Mouse (Mus musculus) limb, embryonic 11.5 days (tissue): Measurements from ENCODE around the gene Slc28a2. TPM values are rescaled to one million over a fixed set of nuclear protein-coding genes. Genes with fewer than 3 reads are reported as not detected.
"Not testable (repeated sequence)": the region's sequence is repeated elsewhere in the genome, so short reads cannot be mapped to it uniquely, and the experiment has no call there.

Experiments used
- ATAC-seq: fragments of 200-750 bp; cut with Nextera tagmentation; 2 replicates; pipeline ENCODE4 v1.8.0; 2017; ENCODE audit warnings: low read depth; ENCODE audit not compliant: insufficient number of reproducible peaks, low FRiP score, low TSS enrichment
- DNase-seq: peaks from one replicate; pipeline ENCODE4 v3.0.0-alpha.2; 2015; ENCODE audit warnings: low spot score
- H3K27ac ChIP-seq: fragments of 300-500 bp; sonication (generic); replicated peaks from 2 replicates; pipeline ENCODE4 v1.5.1; 2014; ENCODE audit warnings: low read depth, mild to moderate bottlenecking, low read length
- H3K27me3 ChIP-seq: fragments of 300-500 bp; sonication (generic); 2 replicates; pipeline ENCODE4 v1.6.1; 2014; ENCODE audit warnings: mild to moderate bottlenecking, low read length, mixed read lengths; ENCODE audit not compliant: control insufficient read depth, insufficient read depth
- H3K36me3 ChIP-seq: fragments of 300-500 bp; sonication (generic); 2 replicates; pipeline ENCODE4 v1.6.1; 2014; ENCODE audit warnings: mild to moderate bottlenecking, low read length, moderate library complexity, mixed read lengths; ENCODE audit not compliant: control insufficient read depth, insufficient read depth
- H3K4me1 ChIP-seq: fragments of 300-500 bp; sonication (generic); 2 replicates; pipeline ENCODE4 v1.6.1; 2014; ENCODE audit warnings: low read length, mixed read lengths; ENCODE audit not compliant: control insufficient read depth, insufficient read depth
- H3K4me2 ChIP-seq: fragments of 300-500 bp; sonication (generic); 2 replicates; pipeline ENCODE4 v1.6.1; 2014; ENCODE audit warnings: low read depth, mild to moderate bottlenecking, moderate library complexity; ENCODE audit not compliant: severe bottlenecking
- H3K4me3 ChIP-seq: fragments of 300-500 bp; sonication (generic); 2 replicates; pipeline ENCODE4 v1.5.1; 2014; ENCODE audit warnings: low read depth, low read length
- H3K9ac ChIP-seq: fragments of 300-500 bp; sonication (generic); 2 replicates; pipeline ENCODE4 v1.6.1; 2014; ENCODE audit warnings: mild to moderate bottlenecking, low read length
- H3K9me3 ChIP-seq: fragments of 300-500 bp; sonication (generic); 2 replicates; pipeline ENCODE4 v1.6.1; 2016; ENCODE audit warnings: low read length; ENCODE audit not compliant: control insufficient read depth
- WGBS: fragments of 180-500 bp; shearing (Covaris S2); extraction: QIAGEN DNeasy Blood & Tissue Kit; methylation state at CpG from one replicate; pipeline ENCODE4 v1.1.7; 2014; 5-methylcytosine and 5-hydroxymethylcytosine counted together
- polyA plus RNA-seq: library from polyadenylated mRNA; unstranded; fragments of >200 nt; fragmentation: Nextera tagmentation; extraction: Ambion mirVana; gene quantifications from 2 replicates; pipeline ENCODE4 v1.2.1, GENCODE M21; 2014

The Slc28a2 gene
- polyA plus RNA-seq: not detected in 2 replicates

- not testable (repeated sequence) for H3K9ac ChIP-seq, H3K36me3 ChIP-seq, DNase-seq, H3K4me2 ChIP-seq, H3K27ac ChIP-seq, H3K4me1 ChIP-seq, H3K4me3 ChIP-seq, H3K9me3 ChIP-seq, ATAC-seq, H3K27me3 ChIP-seq
- 0% methylated on average over 1 of the region's 3 CpGs for WGBS
Measured at GRCm38 (mm10) chr2:122426200-122426599, at the start of gene Slc28a2. Slc28a2 (plus strand) TSS chr2:122426477.

DNA sequence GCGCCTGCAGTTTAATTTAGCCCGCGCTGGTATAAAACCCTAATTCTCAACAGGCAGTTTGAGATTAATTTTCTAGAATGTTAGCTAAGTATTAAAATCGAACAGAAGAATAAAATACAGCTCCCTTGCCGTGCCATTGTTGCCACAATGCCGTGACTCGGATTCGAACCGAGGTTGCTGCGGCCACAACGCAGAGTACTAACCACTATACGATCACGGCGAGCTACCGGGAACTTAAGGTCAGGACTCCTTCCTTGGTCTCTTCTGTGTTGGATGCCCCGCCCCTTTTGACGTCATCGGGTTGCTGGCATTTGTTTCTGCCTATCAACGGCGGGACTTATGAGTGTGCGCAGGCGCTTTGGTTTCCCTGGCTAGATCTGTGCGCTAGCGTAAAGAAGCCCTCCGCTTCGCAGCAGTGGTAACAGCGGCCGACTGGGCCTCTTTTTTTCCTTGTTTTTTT, 49.0 kb upstream of the Slc28a2 start:
- peak; percentile 90 for ATAC-seq

GRCm38 (mm10) chr2:122377751-122378246, 48.5 kb upstream of the Slc28a2 start:
- H3K4me2 ChIP-seq: peak overlapping the region; percentile 36; the same call in 1 of the 2 replicates
- peak overlapping the region; percentile 68 for H3K9ac ChIP-seq
- WGBS: under 1% methylated on average over 26 of the region's 26 CpGs
- no peaks in the 10 kb centered on the region for H3K9me3 ChIP-seq
- H3K27me3 ChIP-seq: no peaks in the 10 kb centered on the region
- peak; percentile 90 for DNase-seq
- H3K4me3 ChIP-seq: peak overlapping the region; percentile 61
- H3K27ac ChIP-seq: 0 out of 2 replicates have a peak overlapping the region, but pooled peaks have one; percentile 25
- no peaks in the 10 kb centered on the region for H3K4me1 ChIP-seq
- no peaks in the 10 kb centered on the region for H3K36me3 ChIP-seq
- peak; percentile 79 for ATAC-seq

More for the DNA sequence above, 49.0 kb upstream of the Slc28a2 start:
- no peaks in the 10 kb centered on the region for H3K4me1 ChIP-seq
- H3K9ac ChIP-seq: peak overlapping the region; percentile 68
- DNase-seq: peak; percentile 99
- H3K27ac ChIP-seq: 0 out of 2 replicates have a peak overlapping the region, but pooled peaks have one; percentile 25
- under 1% methylated on average over 28 of the region's 28 CpGs for WGBS
- H3K27me3 ChIP-seq: no peaks in the 10 kb centered on the region
- no peaks in the 10 kb centered on the region for H3K9me3 ChIP-seq
- peak overlapping the region; percentile 36 for H3K4me2 ChIP-seq
- H3K4me3 ChIP-seq: peak overlapping the region; percentile 61
- H3K36me3 ChIP-seq: no peaks in the 10 kb centered on the region

- Histone ChIP-seq H3K9me3 (no peaks in the 10 kb centered on the region), H3K4me3 (no peak overlapping the region), H3K4me2 (peak overlapping the region; percentile 36; the same call in 1 of the 2 replicates), H3K9ac (no peak overlapping the region), H3K4me1 (no peaks in the 10 kb centered on the region), H3K36me3 (no peaks in the 10 kb centered on the region), H3K27me3 (no peaks in the 10 kb centered on the region), H3K27ac (no peak overlapping the region)
- WGBS: 23% methylated on average over 8 of the region's 8 CpGs
- DNase-seq (peak; percentile 50), ATAC-seq (no peak)
Measured at GRCm38 (mm10) chr2:122378421-122379291, 47.6 kb upstream of the Slc28a2 start.

DNA sequence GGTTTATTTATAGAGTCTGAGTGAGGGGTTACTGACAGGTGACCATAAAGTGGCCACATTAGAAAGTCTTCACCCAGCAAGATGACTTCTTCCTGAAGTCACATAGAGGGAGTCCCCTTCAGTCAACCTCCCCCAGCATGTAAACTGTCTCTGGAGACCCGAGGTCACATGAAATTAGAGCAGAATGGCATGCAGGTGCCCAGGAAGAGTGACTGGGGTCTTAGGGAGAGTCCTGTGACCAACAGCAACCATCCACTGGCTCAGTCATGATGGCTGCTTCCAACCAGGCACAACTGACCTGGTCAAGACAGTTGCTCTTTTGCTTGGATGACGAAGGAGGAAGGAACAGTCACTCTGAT, 47.0 kb upstream of the Slc28a2 start:
- ATAC-seq (no peak), DNase-seq (no peak)
- Histone ChIP-seq H3K4me3 (no peak overlapping the region), H3K36me3 (no peaks in the 10 kb centered on the region), H3K27me3 (no peaks in the 10 kb centered on the region), H3K27ac (no peak overlapping the region), H3K9me3 (no peaks in the 10 kb centered on the region), H3K4me2 (no peak overlapping the region), H3K9ac (no peak overlapping the region), H3K4me1 (no peaks in the 10 kb centered on the region)
- WGBS: 47% methylated on average over 2 of the region's 2 CpGs

DNA sequence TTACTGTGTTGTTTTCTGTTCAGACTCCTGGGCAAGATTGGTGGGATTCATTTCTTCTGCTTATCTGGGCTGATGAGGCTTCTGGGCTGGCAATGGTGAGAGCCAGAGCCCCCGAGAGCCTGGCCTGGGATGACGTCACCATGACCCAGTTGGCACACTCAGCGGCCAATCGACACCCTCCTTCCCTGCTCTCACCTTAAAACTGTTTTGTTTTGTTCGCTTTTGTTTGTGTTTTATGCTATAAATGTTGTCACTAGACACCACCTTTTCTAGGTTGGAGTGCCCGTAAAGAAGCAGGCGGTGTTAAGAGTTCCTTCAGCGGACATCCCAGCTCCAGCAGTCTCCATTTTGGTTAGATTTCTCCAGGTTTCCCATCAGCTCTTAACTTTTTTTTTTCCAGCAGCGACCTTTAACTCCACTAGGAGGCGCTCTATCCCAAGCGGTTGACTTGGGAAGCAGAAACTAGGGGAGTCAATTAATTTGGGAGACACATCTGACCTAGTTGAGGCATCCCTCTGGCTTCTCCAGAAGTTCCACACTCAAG, 45.4 kb upstream of the Slc28a2 start:
- DNase-seq (peak; percentile 65), ATAC-seq (no peak)
- Histone ChIP-seq H3K9ac (no peak overlapping the region), H3K4me3 (no peak overlapping the region), H3K36me3 (no peaks in the 10 kb centered on the region), H3K9me3 (no peaks in the 10 kb centered on the region), H3K4me2 (peak overlapping the region; percentile 11; the same call in 1 of the 2 replicates), H3K4me1 (no peaks in the 10 kb centered on the region), H3K27ac (no peak overlapping the region), H3K27me3 (no peaks in the 10 kb centered on the region)
- WGBS: 10% methylated on average over 11 of the region's 11 CpGs

GRCm38 (mm10) chr2:122381329-122382103, 44.8 kb upstream of the Slc28a2 start:
- no peaks in the 10 kb centered on the region for H3K9me3 ChIP-seq
- H3K4me2 ChIP-seq: no peak overlapping the region
- no peaks in the 10 kb centered on the region for H3K27me3 ChIP-seq
- WGBS: 74% methylated on average over 16 of the region's 16 CpGs
- H3K27ac ChIP-seq: no peak overlapping the region
- H3K4me1 ChIP-seq: no peaks in the 10 kb centered on the region
- ATAC-seq (no peak), DNase-seq (no peak)
- H3K4me3 ChIP-seq: no peak overlapping the region
- H3K36me3 ChIP-seq: no peaks in the 10 kb centered on the region
- no peak overlapping the region for H3K9ac ChIP-seq

GRCm38 (mm10) chr2:122382121-122382520, 44.2 kb upstream of the Slc28a2 start:
- no peak for ATAC-seq
- Histone ChIP-seq H3K9me3 (no peaks in the 10 kb centered on the region), H3K4me3 (no peak overlapping the region), H3K9ac (no peak overlapping the region), H3K27ac (no peak overlapping the region), H3K4me1 (no peaks in the 10 kb centered on the region), H3K36me3 (no peaks in the 10 kb centered on the region), H3K27me3 (no peaks in the 10 kb centered on the region), H3K4me2 (no peak overlapping the region)
- WGBS: 88% methylated on average over 6 of the region's 6 CpGs
- no peak for DNase-seq
